Mouse (Mus musculus) forebrain, embryonic 14.5 days (tissue): ENCODE data around the gene Cib1. TPM values are rescaled to one million over a fixed set of nuclear protein-coding genes. Genes with fewer than 3 reads are reported as not detected.

Experiments
- ATAC-seq: fragments of 200-750 bp; cut with Nextera tagmentation; 2 replicates; pipeline ENCODE4 v1.8.0; 2017; ENCODE audit warnings: mild to moderate bottlenecking, moderate library complexity
- DNase-seq: peaks from one replicate; pipeline ENCODE4 v3.0.0-alpha.2; 2015; ENCODE audit warnings: low spot score
- H3K27ac ChIP-seq: fragments of 300-500 bp; sonication (generic); 2 replicates; pipeline ENCODE4 v1.5.1; 2014; ENCODE audit warnings: low read depth, mild to moderate bottlenecking, control low read depth, low read length, moderate library complexity
- H3K27me3 ChIP-seq: fragments of 300-500 bp; sonication (generic); replicated peaks from 2 replicates; pipeline ENCODE4 v1.6.1; 2014; ENCODE audit warnings: low read length, control low read depth, mixed read lengths; ENCODE audit not compliant: control insufficient read depth, insufficient read depth
- H3K36me3 ChIP-seq: fragments of 300-500 bp; sonication (generic); 2 replicates; pipeline ENCODE4 v1.6.1; 2014; ENCODE audit warnings: low read length, control low read depth; ENCODE audit not compliant: control insufficient read depth, insufficient read depth
- H3K4me1 ChIP-seq: fragments of 300-500 bp; sonication (generic); 2 replicates; pipeline ENCODE4 v1.6.1; 2014; ENCODE audit warnings: antibody characterized with exemption, low read length, control low read depth; ENCODE audit not compliant: control insufficient read depth, insufficient read depth
- H3K4me2 ChIP-seq: fragments of 300-500 bp; sonication (generic); 2 replicates; pipeline ENCODE4 v1.6.1; 2014; ENCODE audit warnings: mild to moderate bottlenecking, control low read depth, low read length
- H3K4me3 ChIP-seq: fragments of 300-500 bp; sonication (generic); 2 replicates; pipeline ENCODE4 v1.5.1; 2014; ENCODE audit warnings: low read depth, low read length, control low read depth
- H3K9ac ChIP-seq: fragments of 300-500 bp; sonication (generic); 2 replicates; pipeline ENCODE4 v1.6.1; 2014; ENCODE audit warnings: mild to moderate bottlenecking, low read length, control low read depth, moderate library complexity
- H3K9me3 ChIP-seq: fragments of 300-500 bp; sonication (generic); replicated peaks from 2 replicates; pipeline ENCODE4 v1.6.1; 2016; ENCODE audit warnings: low read length, control low read depth, mixed read lengths; ENCODE audit not compliant: control insufficient read depth
- WGBS: fragments of 180-500 bp; shearing (Covaris S2); extraction: QIAGEN DNeasy Blood & Tissue Kit; methylation state at CpG from one replicate; pipeline ENCODE4 v1.1.7; 2014; 5-methylcytosine and 5-hydroxymethylcytosine counted together
- polyA plus RNA-seq: library from polyadenylated mRNA; unstranded; fragments of >200 nt; fragmentation: Nextera tagmentation; extraction: Ambion mirVana; gene quantifications from 2 replicates; pipeline ENCODE4 v1.2.1, GENCODE M21; 2014

Gene Cib1
- polyA plus RNA-seq, 1 experiment from 2014 or later: 38.5 TPM

DNA sequence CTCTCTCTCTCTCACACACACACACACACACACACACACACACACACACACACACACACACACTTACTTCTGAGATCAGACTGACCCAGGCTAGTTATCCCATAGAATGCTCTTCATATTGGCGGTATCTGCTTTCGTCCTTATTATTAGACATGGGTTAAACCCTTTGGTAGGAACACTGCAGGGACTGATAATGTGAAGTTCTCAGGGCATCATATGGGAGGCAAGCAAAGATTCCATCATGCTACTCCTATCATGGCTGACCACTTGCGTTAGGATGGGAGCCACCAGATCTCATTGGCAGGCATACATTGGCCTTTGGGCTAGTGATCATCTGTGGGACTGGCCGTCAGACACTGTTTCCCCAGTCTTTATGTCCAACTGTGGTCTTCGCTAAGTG lies 37.5 kb downstream of the Cib1 start:
- Histone ChIP-seq H3K9ac (no peak overlapping the region), H3K4me3 (no peak overlapping the region), H3K4me1 (peaks cover 56% of the 10 kb centered on the region), H3K36me3 (no peaks in the 10 kb centered on the region), H3K27ac (peak overlapping the region; percentile 21; the same call in 1 of the 2 replicates), H3K9me3 (no peaks in the 10 kb centered on the region), H3K27me3 (no peaks in the 10 kb centered on the region), H3K4me2 (no peak overlapping the region)
- WGBS: 94% methylated on average over 5 of the region's 5 CpGs
- ATAC-seq (no peak), DNase-seq (no peak)

- Histone ChIP-seq H3K27me3 (no peaks in the 10 kb centered on the region), H3K36me3 (no peaks in the 10 kb centered on the region), H3K9ac (peak overlapping the region; percentile 30; the same call in 1 of the 2 replicates), H3K9me3 (no peaks in the 10 kb centered on the region), H3K4me2 (0 out of 2 replicates have a peak overlapping the region, but pooled peaks have one; percentile 12), H3K4me1 (peaks cover 53% of the 10 kb centered on the region), H3K4me3 (no peak overlapping the region), H3K27ac (peak overlapping the region; percentile 85)
- DNase-seq (peak; percentile 66), ATAC-seq (no peak)
- 49% methylated on average over 13 of the region's 13 CpGs for WGBS
Measured at GRCm38 (mm10) chr7:80193941-80194739, 38.5 kb downstream of the Cib1 start.

DNA sequence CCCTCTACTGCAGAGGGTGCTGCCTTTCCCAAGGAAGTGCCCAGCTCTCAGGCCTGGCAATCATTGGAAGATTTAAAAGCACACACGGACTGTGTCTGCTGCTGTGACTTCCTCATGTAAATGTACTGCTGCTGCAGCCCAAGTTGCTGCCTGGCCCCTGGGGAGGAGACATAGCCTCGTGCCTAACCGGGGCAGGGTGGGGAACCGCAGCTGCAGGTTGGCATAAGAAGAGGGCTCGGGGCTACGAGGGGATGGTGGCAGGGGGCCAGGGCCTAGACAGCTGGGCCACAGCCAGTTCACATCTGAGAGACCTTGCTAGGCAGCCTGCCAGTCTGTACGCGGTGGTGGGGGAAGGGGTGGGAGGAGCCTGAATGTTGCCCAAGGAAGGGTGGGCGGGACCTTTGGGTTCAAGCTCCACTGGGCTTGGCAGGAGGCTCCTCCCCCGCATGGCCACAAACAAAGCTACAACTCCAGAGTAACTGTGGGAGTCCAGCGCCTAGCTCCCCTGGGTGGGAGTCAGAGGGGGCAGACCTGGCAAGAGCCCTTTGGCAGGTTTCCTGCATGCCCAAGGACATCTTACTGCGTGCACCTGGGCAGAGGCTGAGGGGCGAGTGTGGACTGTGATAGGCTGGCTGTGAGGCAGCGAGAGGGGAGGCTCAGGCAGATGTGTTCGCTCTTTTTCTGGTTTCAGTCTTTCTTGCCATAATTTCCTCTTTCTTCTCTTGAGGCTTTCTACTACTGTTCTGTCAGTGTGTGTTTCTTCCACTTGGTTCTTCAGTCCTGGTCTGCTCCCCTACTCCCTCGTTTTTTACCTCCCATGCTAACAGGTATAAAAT lies 40.2 kb downstream of the Cib1 start:
- Histone ChIP-seq H3K4me1 (peaks cover 64% of the 10 kb centered on the region), H3K9ac (peak overlapping the region; percentile 49), H3K36me3 (no peaks in the 10 kb centered on the region), H3K4me2 (peak overlapping the region; percentile 43), H3K27me3 (no peaks in the 10 kb centered on the region), H3K9me3 (no peaks in the 10 kb centered on the region), H3K4me3 (0 out of 2 replicates have a peak overlapping the region, but pooled peaks have one; percentile 4), H3K27ac (peak overlapping the region; percentile 88)
- DNase-seq (peak; percentile 96), ATAC-seq (peak; percentile 89)
- 7% methylated on average over 15 of the region's 16 CpGs for WGBS

DNA sequence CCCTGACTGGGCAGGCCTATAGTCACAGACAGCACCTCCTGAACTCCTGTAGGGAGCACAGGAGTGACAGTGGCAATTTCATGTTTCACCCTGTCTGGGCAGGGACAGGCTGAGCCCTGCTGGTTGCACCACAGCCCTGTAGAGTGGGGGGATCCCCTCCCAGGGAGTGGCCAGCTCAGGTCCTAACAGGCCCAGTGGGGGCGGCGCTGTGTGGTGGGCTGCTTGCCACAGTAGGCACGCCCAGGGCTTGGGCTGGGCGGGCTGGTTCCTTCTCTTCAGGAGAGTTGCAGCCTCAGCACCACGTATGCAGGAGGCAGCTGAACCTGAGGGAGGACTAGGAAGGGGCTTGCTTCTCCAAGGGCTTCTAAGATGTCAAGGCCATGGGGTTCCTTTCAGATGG lies 41.2 kb downstream of the Cib1 start:
- ATAC-seq (no peak), DNase-seq (peak; percentile 44)
- no peaks in the 10 kb centered on the region for H3K9me3 ChIP-seq
- H3K4me3 ChIP-seq: no peak overlapping the region
- H3K4me1 ChIP-seq: peaks cover 62% of the 10 kb centered on the region
- H3K9ac ChIP-seq: peak overlapping the region; percentile 37; the same call in 1 of the 2 replicates
- H3K27ac ChIP-seq: peak overlapping the region; percentile 88
- no peaks in the 10 kb centered on the region for H3K36me3 ChIP-seq
- H3K4me2 ChIP-seq: 0 out of 2 replicates have a peak overlapping the region, but pooled peaks have one; percentile 43
- no peaks in the 10 kb centered on the region for H3K27me3 ChIP-seq
- 18% methylated on average over 5 of the region's 5 CpGs for WGBS

GRCm38 (mm10) chr7:80189147-80189933 lies 43.3 kb downstream of the Cib1 start:
- 31% methylated on average over 11 of the region's 11 CpGs for WGBS
- Histone ChIP-seq H3K4me3 (peak overlapping the region; percentile 2; the same call in 1 of the 2 replicates), H3K4me1 (peaks cover 60% of the 10 kb centered on the region), H3K27me3 (no peaks in the 10 kb centered on the region), H3K9ac (peak overlapping the region; percentile 33; the same call in 1 of the 2 replicates), H3K9me3 (no peaks in the 10 kb centered on the region), H3K36me3 (no peaks in the 10 kb centered on the region), H3K4me2 (peak overlapping the region; percentile 33), H3K27ac (peak overlapping the region; percentile 80)
- DNase-seq (peak; percentile 59), ATAC-seq (no peak)

GRCm38 (mm10) chr7:80188579-80189125 lies 44.0 kb downstream of the Cib1 start:
- Histone ChIP-seq H3K4me1 (peaks cover 54% of the 10 kb centered on the region), H3K9ac (peak overlapping the region; percentile 33; the same call in 1 of the 2 replicates)

GRCm38 (mm10) chr7:80187501-80187900 lies 45.1 kb downstream of the Cib1 start:
- WGBS: 27% methylated on average over 12 of the region's 12 CpGs
- no peak for ATAC-seq
- DNase-seq: no peak
- Histone ChIP-seq H3K4me2 (peak overlapping the region; percentile 69), H3K4me1 (peaks cover 48% of the 10 kb centered on the region), H3K27ac (peak overlapping the region; percentile 86), H3K4me3 (peak overlapping the region; percentile 43), H3K27me3 (no peaks in the 10 kb centered on the region), H3K9ac (peak overlapping the region; percentile 74), H3K36me3 (no peaks in the 10 kb centered on the region), H3K9me3 (no peaks in the 10 kb centered on the region)

More at GRCm38 (mm10) chr7:80188579-80189125, 44.0 kb downstream of the Cib1 start:
- DNase-seq (no peak), ATAC-seq (no peak)
- H3K9me3 ChIP-seq: no peaks in the 10 kb centered on the region
- no peaks in the 10 kb centered on the region for H3K36me3 ChIP-seq
- 44% methylated on average over 2 of the region's 2 CpGs for WGBS
- no peak overlapping the region for H3K4me3 ChIP-seq
- H3K27me3 ChIP-seq: no peaks in the 10 kb centered on the region
- peak overlapping the region; percentile 80 for H3K27ac ChIP-seq
- H3K4me2 ChIP-seq: peak overlapping the region; percentile 33
